Mouse (Mus musculus): ENCODE results near the gene Fbxl5. TPM values are rescaled to one million over a fixed set of nuclear protein-coding genes. Genes with fewer than 3 reads are reported as not detected.

Gene Fbxl5
- total RNA-seq, 2 experiments from 2014 or later = 32.4 to 35.5 TPM

DNA sequence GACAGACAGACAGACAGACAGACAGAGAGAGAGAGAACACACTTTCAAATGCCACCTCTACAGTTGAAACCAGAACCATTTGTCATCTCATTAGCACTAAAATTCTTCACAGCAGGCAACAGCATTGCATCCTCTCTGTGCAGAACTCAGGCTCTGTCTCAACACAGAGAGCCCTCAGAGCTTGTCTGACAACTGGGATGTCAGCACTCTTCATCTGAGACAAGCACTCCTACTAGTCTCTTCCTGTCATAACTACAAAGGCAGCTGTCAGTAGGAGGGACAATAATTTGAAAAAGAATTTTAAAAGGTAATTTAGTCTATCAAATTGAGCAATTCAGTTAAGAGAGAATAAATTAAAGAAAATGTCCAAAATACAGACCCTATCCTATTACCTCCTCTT lies 122.2 kb downstream of the Fbxl5 start:
- DNase-seq (ENCODE audit: low spot score in 2 of 2) = no peak

- DNase-seq (ENCODE audit: low spot score in 2 of 2) = no peak
These were observed 124.3 kb downstream of the Fbxl5 start for GRCm38 (mm10) chr5:43697133-43697532.

Other genes starting within 250 kb of the Fbxl5 start
- 10 to 100 TPM; 15.3 to 17.5 TPM for gene Cc2d2a, start 159.3 kb downstream of the Fbxl5 start, total RNA-seq (2021)
- gene Bst1, start 2.8 kb downstream of the Fbxl5 start, total RNA-seq (2021) = under 1 TPM; 0.25 to 0.36 TPM
- 1 to 10 TPM; 4.9 to 5.7 TPM for gene Cd38, start 46.9 kb upstream of the Fbxl5 start, total RNA-seq (2021)
- gene Gm7879, start 91.5 kb upstream of the Fbxl5 start, total RNA-seq (2021) = 10 to 100 TPM in 1 of 2 experiments, 1 to 10 TPM in 1; 7.9 to 10.3 TPM
- gene Fgfbp1, start 160.1 kb upstream of the Fbxl5 start, total RNA-seq (2021) = not detected

All from gastrocnemius, postnatal 4 days (tissue).